Mouse (Mus musculus) liver, embryonic 13.5 days (tissue): Measurements from ENCODE around the gene Wfdc1. TPM values are rescaled to one million over a fixed set of nuclear protein-coding genes. Genes with fewer than 3 reads are reported as not detected.
A peak's percentile ranks its signal among the peaks of the same experiment; 100 is the strongest.

Experiments used
- ATAC-seq: fragments of 200-750 bp; cut with Nextera tagmentation; 2 replicates; pipeline ENCODE4 v1.8.0; 2017; ENCODE audit warnings: low read depth, mild to moderate bottlenecking, moderate number of reproducible peaks, moderate library complexity
- DNase-seq: peaks from one replicate; pipeline ENCODE4 v3.0.0; 2022
- H3K27ac ChIP-seq: fragments of 300-500 bp; sonication (generic); 2 replicates; pipeline ENCODE4 v1.5.1; 2015; ENCODE audit warnings: moderate library complexity, mild to moderate bottlenecking, inconsistent platforms
- H3K27me3 ChIP-seq: fragments of 300-500 bp; sonication (generic); 2 replicates; pipeline ENCODE4 v1.6.1; 2015; ENCODE audit warnings: mild to moderate bottlenecking, inconsistent platforms
- H3K36me3 ChIP-seq: fragments of 300-500 bp; sonication (generic); 2 replicates; pipeline ENCODE4 v1.6.1; 2015; ENCODE audit warnings: mild to moderate bottlenecking, inconsistent platforms
- H3K4me1 ChIP-seq: fragments of 300-500 bp; sonication (generic); replicated peaks from 2 replicates; pipeline ENCODE4 v1.6.1; 2015; ENCODE audit warnings: inconsistent platforms
- H3K4me2 ChIP-seq: fragments of 300-500 bp; sonication (generic); 2 replicates; pipeline ENCODE4 v1.6.1; 2015; ENCODE audit warnings: inconsistent platforms, mild to moderate bottlenecking, moderate library complexity
- H3K4me3 ChIP-seq: fragments of 300-500 bp; sonication (generic); replicated peaks from 2 replicates; pipeline ENCODE4 v1.5.1; 2015; ENCODE audit warnings: mild to moderate bottlenecking, inconsistent platforms
- H3K9ac ChIP-seq: fragments of 300-500 bp; sonication (generic); 2 replicates; pipeline ENCODE4 v1.6.1; 2015; ENCODE audit warnings: mild to moderate bottlenecking, inconsistent platforms
- H3K9me3 ChIP-seq: fragments of 300-500 bp; sonication (generic); replicated peaks from 2 replicates; pipeline ENCODE4 v1.6.1; 2016; ENCODE audit warnings: inconsistent platforms
- WGBS: fragments of 180-500 bp; shearing (Covaris S2); methylation state at CpG from one replicate; pipeline ENCODE4 v1.1.7; 2015; ENCODE audit not compliant: insufficient replicate concordance; 5-methylcytosine and 5-hydroxymethylcytosine counted together
- polyA plus RNA-seq: library from polyadenylated mRNA; unstranded; fragments of >200 nt; fragmentation: Nextera tagmentation; extraction: Ambion mirVana; gene quantifications from 2 replicates; pipeline ENCODE4 v1.2.1, GENCODE M21; 2015

The Wfdc1 gene
- polyA plus RNA-seq, 1 experiment from 2014 or later = 1.3 TPM

DNA sequence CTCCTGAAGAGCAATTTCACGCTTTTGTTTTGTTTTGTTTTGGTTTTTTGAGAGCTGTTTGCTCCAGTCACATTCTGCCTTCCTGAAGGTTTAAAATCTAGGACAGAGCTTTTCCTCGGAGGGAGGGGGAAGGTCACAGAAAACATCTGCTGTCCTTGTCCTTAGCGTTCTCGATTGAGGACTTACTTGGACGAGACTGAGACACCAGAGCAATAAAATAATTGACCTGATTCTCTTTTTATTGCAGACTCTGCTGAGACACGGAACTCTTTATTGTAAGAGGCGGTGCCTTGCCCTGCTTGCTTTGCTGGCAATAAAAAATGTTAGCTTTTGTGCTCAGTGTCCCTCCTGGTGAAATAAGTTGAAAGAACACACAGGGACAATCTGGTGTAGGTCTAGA lies 26.4 kb upstream of the Wfdc1 start:
- Histone ChIP-seq H3K36me3 (no peaks in the 10 kb centered on the region), H3K27me3 (peaks cover 26% of the 10 kb centered on the region), H3K9ac (no peak overlapping the region), H3K9me3 (no peaks in the 10 kb centered on the region), H3K4me3 (no peak overlapping the region), H3K4me1 (no peaks in the 10 kb centered on the region), H3K4me2 (no peak overlapping the region), H3K27ac (no peak overlapping the region)
- WGBS = 55% methylated on average over 7 of the region's 7 CpGs
- ATAC-seq (no peak), DNase-seq (no peak)

DNA sequence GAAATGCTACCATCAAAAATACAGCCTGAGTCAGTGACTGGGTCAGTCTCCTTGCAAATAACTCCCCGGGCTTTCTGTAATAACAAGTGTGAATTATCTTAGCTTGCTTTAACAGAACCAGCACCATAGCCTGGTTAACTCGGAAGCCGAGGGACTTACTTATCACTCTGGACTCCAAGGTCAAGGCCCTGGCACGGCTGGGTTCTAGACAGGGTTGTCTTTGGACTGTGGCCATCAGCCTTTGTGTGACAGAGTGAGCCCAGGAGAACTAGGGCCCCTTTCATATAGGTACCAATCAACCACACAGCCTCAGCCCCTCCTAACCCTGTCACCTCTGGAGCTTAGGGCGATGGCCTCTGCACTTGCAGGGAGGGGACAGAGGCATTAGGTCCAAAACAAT lies 25.1 kb upstream of the Wfdc1 start:
- Histone ChIP-seq H3K27me3 (peaks cover 13% of the 10 kb centered on the region), H3K9ac (no peak overlapping the region), H3K36me3 (no peaks in the 10 kb centered on the region), H3K4me1 (no peaks in the 10 kb centered on the region), H3K9me3 (no peaks in the 10 kb centered on the region), H3K4me2 (no peak overlapping the region), H3K27ac (no peak overlapping the region), H3K4me3 (no peak overlapping the region)
- 55% methylated on average over 5 of the region's 5 CpGs for WGBS
- DNase-seq = no peak
- ATAC-seq = no peak

DNA sequence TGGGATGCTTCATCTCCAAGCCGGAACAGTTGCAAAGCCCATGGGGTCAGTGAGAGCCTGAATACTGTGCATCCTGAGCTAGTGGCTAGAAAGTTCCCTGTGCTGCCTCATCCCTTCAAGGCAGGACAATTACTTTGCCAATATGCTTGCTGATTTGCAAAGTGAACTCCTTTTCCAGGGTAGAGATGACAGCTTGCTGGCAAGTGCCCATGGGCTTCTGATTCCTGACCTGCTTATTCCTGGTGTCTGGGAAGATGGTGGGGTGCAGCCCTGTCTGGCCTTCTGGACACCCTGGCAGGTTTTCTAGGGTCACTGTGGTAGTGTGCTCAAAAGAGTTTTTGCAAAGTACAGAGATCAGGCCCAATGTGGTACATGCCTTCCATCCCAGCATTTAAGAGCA lies 23.2 kb upstream of the Wfdc1 start:
- Histone ChIP-seq H3K27ac (no peak overlapping the region), H3K4me1 (no peaks in the 10 kb centered on the region), H3K4me3 (no peak overlapping the region), H3K9ac (no peak overlapping the region), H3K27me3 (no peaks in the 10 kb centered on the region), H3K4me2 (no peak overlapping the region), H3K9me3 (0 out of 2 replicates have a peak, but pooled peaks cover 2% of the 10 kb centered on the region), H3K36me3 (no peaks in the 10 kb centered on the region)
- ATAC-seq (no peak), DNase-seq (no peak)
- 90% methylated on average over 1 of the region's 1 CpGs for WGBS

DNA sequence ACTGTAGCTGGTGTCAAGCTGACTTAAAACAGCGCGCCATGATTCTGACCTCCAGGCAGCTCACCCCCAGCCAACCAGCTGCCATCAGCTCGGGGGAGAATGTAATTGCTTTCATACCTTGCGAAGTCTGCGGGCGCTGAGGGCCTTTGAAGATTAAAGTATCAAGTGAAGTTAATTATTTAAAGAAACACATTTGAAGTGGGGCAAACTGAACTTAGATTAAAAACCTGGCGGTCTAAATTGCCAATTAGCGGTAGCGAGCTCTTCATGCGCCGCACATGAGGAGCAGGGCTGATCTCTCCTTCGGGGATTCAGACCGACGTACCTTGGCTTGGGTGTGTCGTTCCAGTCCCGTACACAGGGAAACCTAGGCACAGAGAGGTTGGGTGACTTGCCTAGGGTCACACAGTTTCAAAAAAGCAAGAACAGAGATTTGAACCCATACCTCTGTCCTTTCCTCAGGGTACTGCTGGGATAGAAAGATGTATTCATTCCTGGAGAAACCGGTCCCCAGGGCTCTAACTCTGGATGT lies 21.7 kb upstream of the Wfdc1 start:
- Histone ChIP-seq H3K27me3 (no peaks in the 10 kb centered on the region), H3K4me1 (no peaks in the 10 kb centered on the region), H3K36me3 (no peaks in the 10 kb centered on the region), H3K9ac (no peak overlapping the region), H3K27ac (no peak overlapping the region), H3K9me3 (0 out of 2 replicates have a peak, but pooled peaks cover 2% of the 10 kb centered on the region), H3K4me3 (no peak overlapping the region), H3K4me2 (no peak overlapping the region)
- 80% methylated on average over 17 of the region's 17 CpGs for WGBS
- DNase-seq = no peak
- ATAC-seq = no peak

DNA sequence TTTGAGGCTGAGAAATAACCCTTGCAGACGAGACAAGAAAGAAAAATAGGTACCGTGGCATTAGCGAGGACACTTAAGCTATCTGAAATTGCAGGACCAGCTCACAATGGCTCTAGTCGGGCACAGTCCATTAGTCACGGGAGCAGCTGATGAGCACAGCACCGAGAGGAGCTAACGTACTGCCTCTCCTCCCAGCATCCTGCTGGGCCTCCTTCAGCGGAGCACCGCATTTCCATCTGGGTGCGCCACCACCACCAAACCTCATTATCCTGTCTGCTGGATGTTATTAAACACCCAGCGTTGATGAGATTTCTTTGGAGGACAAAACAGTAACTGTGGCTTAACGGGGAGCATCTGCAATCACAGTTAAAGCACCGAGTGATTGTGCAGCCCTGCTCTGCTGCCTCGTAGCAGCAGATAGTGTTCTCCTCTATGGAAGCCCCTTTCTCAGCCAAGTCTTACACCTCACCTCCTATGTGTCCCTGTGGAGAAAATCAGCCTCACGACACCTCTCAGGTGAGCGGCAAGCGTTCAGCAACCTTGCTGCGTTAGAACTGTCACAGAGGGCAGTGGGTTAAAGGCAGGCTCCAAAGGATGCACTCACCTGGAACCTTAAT lies 21.1 kb upstream of the Wfdc1 start:
- 67% methylated on average over 18 of the region's 18 CpGs for WGBS
- no peak overlapping the region for H3K4me3 ChIP-seq
- ATAC-seq = no peak
- no peak overlapping the region for H3K27ac ChIP-seq
- no peak for DNase-seq
- no peaks in the 10 kb centered on the region for H3K36me3 ChIP-seq
- H3K4me2 ChIP-seq = no peak overlapping the region
- H3K9ac ChIP-seq = no peak overlapping the region
- no peaks in the 10 kb centered on the region for H3K4me1 ChIP-seq
- H3K27me3 ChIP-seq = no peaks in the 10 kb centered on the region
- H3K9me3 ChIP-seq = 0 out of 2 replicates have a peak, but pooled peaks cover 2% of the 10 kb centered on the region

DNA sequence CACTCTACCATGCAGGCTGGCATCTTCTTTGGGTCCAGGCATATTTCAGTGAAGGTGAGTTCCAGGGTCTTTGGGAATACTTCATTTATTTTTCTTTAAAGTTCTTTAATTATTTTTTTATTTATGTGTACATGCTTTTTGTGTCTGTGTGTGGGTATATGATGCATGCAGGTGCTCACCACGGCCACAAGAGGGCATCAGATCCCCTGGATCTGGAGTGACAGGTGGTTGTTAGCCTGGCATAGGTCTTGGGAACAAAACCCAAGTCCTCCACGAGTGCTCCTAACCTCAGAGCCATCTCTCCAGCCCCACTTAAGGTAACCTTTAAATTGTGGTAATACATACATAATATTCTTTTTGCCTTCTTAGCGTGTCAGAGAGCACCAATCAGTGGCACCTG lies 20.0 kb upstream of the Wfdc1 start:
- Histone ChIP-seq H3K4me1 (no peaks in the 10 kb centered on the region), H3K27me3 (no peaks in the 10 kb centered on the region), H3K9ac (no peak overlapping the region), H3K9me3 (0 out of 2 replicates have a peak, but pooled peaks cover 2% of the 10 kb centered on the region), H3K4me2 (no peak overlapping the region), H3K36me3 (no peaks in the 10 kb centered on the region), H3K27ac (no peak overlapping the region), H3K4me3 (no peak overlapping the region)
- 49% methylated on average over 3 of the region's 3 CpGs for WGBS
- ATAC-seq (no peak), DNase-seq (no peak)

DNA sequence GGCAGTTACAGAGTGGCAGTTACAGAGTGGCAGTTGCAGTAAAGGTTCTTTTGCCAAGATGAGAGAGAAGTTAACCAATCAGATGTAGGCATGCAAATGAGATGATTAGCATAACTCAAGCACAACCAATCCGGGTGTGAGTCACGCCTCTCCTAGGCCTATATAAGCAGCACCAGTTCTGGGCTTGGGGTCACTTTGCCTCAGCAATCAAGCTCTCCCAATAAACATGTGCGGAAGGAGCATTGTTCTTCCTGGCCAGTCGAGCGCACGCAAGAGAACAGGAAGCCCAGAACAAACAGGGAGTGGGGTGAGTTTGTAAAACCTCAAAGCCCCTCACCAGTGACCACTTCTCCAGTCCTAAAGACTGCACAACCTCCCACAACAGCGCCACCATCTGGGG lies 19.3 kb upstream of the Wfdc1 start:
- H3K4me1 ChIP-seq = no peaks in the 10 kb centered on the region
- no peak overlapping the region for H3K9ac ChIP-seq
- WGBS = 68% methylated on average over 7 of the region's 7 CpGs
- H3K9me3 ChIP-seq = 0 out of 2 replicates have a peak, but pooled peaks cover 2% of the 10 kb centered on the region
- ATAC-seq = no peak
- no peaks in the 10 kb centered on the region for H3K36me3 ChIP-seq
- DNase-seq = no peak
- H3K4me3 ChIP-seq = no peak overlapping the region
- no peak overlapping the region for H3K27ac ChIP-seq
- H3K4me2 ChIP-seq = no peak overlapping the region
- no peaks in the 10 kb centered on the region for H3K27me3 ChIP-seq

DNA sequence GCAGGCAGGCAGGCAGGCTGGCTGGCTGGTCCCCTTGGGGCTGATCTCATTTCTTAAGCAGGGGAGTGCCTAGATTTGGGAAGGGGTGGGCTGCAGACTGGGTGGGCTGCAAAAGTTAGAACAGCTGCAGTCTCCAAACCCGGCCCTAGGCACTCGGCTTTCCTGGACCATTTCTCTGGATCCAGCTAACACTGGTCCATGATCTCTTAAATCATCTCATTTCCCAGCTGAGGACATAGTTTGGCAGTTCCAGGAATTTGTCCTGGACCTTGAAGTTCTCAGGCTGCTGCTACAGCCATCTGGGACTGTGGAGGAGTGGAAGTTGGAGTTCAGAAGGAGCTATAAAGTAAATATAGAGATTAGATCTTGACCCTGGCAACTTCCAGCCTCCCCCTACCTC lies 14.8 kb upstream of the Wfdc1 start:
- ATAC-seq = no peak

DNA sequence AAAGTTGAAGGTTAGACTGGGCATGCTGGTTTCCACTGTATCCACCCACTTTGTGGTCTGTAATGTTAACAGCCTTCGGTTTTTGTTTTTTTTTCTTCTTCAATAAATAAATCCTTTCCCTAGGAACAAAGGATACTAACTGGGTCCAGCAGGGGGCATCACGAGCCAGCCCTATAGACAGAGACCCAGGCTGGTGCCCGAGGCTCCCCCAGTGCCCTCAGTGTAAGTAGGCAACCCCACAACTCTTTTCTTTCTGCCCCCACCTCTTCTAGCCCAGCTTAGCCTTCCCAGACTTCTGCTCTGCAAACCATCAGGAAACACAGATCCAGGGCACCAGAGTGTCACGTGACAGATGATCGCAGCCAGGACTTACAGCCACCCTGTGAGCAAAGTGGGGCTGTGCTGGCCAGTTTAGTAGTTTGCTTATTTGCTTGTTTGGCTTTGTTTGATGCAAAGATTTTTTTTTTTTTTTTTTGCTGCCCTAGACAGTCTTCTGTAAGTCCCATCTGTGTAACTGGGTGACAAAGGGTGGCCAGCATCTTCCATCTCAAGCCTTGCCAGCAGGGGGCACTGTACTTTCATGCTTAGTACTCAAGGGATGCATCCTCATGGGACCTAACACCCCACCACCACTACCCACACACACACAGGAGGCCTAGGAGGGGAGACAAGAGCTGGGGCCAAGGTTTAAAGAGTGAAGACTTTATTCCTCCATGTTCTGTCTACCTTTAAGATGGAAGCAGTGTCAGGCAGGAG lies 9.3 kb upstream of the Wfdc1 start:
- no peak overlapping the region for H3K9ac ChIP-seq
- H3K36me3 ChIP-seq = no peaks in the 10 kb centered on the region
- no peak overlapping the region for H3K4me2 ChIP-seq
- no peaks in the 10 kb centered on the region for H3K27me3 ChIP-seq
- H3K4me3 ChIP-seq = no peak overlapping the region
- ATAC-seq (no peak), DNase-seq (no peak)
- H3K27ac ChIP-seq = no peak overlapping the region
- peaks cover 9% of the 10 kb centered on the region; the same call in 1 of the 2 replicates for H3K4me1 ChIP-seq
- 42% methylated on average over 5 of the region's 5 CpGs for WGBS
- no peaks in the 10 kb centered on the region for H3K9me3 ChIP-seq

More for the DNA sequence above, 14.8 kb upstream of the Wfdc1 start:
- Histone ChIP-seq H3K4me2 (no peak overlapping the region), H3K27ac (no peak overlapping the region), H3K9me3 (0 out of 2 replicates have a peak, but pooled peaks cover under 1% of the 10 kb centered on the region), H3K36me3 (no peaks in the 10 kb centered on the region), H3K4me3 (no peak overlapping the region), H3K27me3 (no peaks in the 10 kb centered on the region), H3K9ac (no peak overlapping the region), H3K4me1 (no peaks in the 10 kb centered on the region)
- WGBS = 59% methylated on average over 2 of the region's 2 CpGs
- no peak for DNase-seq

DNA sequence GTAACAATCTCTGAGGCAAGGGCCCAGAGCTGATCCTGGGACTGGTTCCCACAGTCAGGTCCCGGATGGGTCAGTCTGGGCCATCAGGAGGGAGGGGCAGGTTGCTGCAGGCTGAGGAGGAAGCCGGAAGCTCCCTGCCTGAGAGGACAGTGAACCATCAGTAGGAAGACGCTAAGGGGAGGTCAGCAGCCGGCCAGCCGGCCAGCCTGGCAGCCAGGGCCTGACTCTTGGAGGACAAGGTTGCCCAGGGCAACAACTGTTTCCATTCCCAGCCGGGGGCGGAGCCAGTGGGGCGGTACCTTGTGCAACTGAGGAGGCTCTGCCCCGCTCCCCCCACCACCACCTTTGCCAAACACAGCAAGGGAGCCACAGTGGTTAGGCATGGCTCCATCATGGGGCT lies 5.1 kb upstream of the Wfdc1 start:
- no peak for DNase-seq
- no peaks in the 10 kb centered on the region for H3K9me3 ChIP-seq
- peak; percentile 50; the same call in 1 of the 2 replicates for ATAC-seq

DNA sequence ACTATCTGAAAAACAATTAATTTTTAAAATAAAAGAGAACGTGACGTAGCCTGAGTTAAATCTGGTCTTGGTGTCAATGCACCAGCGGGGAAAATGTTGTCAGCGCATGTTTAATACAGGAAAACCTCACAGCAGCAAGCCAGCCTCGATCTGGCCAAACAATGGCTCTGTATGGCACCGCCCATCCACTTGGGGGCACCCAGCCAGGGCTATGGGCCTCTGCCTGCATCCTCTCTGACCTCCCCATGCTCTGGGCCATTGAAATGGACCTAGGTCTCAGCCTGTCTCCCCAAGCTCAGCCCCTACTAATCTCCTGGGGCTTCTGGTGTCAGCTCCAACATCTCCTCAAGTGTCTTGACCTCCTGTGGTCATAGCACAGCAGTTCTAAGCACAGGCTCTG lies 4.3 kb upstream of the Wfdc1 start:
- no peak overlapping the region for H3K4me3 ChIP-seq
- ATAC-seq (no peak), DNase-seq (no peak)
- H3K27ac ChIP-seq = no peak overlapping the region
- no peak overlapping the region for H3K9ac ChIP-seq
- 48% methylated on average over 6 of the region's 6 CpGs for WGBS
- no peak overlapping the region for H3K4me2 ChIP-seq
- peaks cover 9% of the 10 kb centered on the region; the same call in 1 of the 2 replicates for H3K4me1 ChIP-seq
- no peaks in the 10 kb centered on the region for H3K9me3 ChIP-seq
- peaks cover 16% of the 10 kb centered on the region for H3K27me3 ChIP-seq
- H3K36me3 ChIP-seq = no peaks in the 10 kb centered on the region

More for the DNA sequence above, 5.1 kb upstream of the Wfdc1 start:
- no peak overlapping the region for H3K4me3 ChIP-seq
- H3K36me3 ChIP-seq = no peaks in the 10 kb centered on the region
- no peak overlapping the region for H3K4me2 ChIP-seq
- H3K27ac ChIP-seq = no peak overlapping the region
- H3K4me1 ChIP-seq = peaks cover 9% of the 10 kb centered on the region; the same call in 1 of the 2 replicates
- peaks cover 7% of the 10 kb centered on the region for H3K27me3 ChIP-seq
- no peak overlapping the region for H3K9ac ChIP-seq
- 33% methylated on average over 9 of the region's 9 CpGs for WGBS
